Mouse (Mus musculus) adrenal gland, adult 18-20 months (tissue): ENCODE measurements around the gene Pdhb. TPM values are rescaled to one million over a fixed set of nuclear protein-coding genes. Genes with fewer than 3 reads are reported as not detected.
"Not testable (repeated sequence)": the region's sequence is repeated elsewhere in the genome, so short reads cannot be mapped to it uniquely, and the experiment has no call there.

Experiments used
- DNase-seq, 2 experiments: peaks; one replicate each; pipeline ENCODE4 v3.0.0; 2021 to 2022; ENCODE audit warnings: low spot score in 2 of 2
- total RNA-seq, 2 experiments: library from RNA; stranded (reverse); gene quantifications; 1 replicate in 1 of 2; 2 replicates in 1 of 2; pipeline ENCODE4 v1.2.3; 2021

Gene Pdhb
- total RNA-seq, 2 experiments from 2014 or later, result 377 to 745 TPM

DNA sequence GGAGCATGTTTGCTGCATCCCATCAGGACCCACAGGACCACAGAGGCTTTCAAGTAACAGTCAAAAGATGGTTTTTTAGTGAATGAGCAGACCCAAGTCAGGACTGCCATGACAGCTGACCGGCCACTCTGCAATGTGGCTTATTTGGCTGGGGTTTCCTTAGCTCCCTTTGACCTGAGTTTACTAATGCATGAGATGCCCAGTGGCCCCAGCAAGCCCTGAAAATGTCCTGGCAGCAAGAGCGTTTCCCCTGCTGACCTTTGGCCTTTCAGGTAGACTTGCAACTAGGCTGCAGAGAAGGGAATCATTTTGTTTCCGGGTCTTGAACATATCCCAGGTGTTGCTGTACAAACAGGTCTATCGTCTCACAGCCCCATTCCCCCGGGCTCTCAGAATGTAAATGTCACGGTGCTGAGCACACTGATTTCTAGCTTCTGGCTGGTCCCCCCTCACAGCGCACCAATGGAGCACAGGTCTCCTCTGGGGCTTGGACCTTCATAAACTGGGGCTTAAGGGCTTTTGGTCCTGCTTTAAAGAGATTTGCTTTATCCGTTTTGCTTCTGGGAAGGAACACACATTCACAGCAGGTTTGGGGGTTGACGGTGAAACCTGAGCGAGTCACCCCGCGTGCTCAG is 18.6 kb upstream of the Pdhb start:
- DNase-seq, result no peak

DNA sequence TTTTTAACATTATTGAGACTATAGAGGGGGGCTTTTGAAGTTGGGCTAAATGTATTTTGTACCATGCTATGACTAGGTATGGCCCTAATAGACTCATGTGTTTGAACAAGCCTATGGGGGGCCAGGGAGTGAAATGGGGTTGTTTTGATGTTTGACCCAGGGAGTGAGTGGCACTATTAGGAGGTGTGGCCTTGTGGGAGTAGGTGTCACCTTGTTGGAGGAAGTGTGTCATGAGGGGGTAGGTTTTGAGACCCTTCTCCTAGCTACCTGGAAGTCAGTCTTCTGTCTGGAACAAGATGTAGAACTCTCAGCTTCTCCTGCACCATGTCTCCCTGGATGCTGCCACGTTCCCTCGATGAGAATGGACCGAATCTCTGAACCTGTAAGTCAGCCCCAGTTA is 17.7 kb upstream of the Pdhb start:
- DNase-seq, result no peak

DNA sequence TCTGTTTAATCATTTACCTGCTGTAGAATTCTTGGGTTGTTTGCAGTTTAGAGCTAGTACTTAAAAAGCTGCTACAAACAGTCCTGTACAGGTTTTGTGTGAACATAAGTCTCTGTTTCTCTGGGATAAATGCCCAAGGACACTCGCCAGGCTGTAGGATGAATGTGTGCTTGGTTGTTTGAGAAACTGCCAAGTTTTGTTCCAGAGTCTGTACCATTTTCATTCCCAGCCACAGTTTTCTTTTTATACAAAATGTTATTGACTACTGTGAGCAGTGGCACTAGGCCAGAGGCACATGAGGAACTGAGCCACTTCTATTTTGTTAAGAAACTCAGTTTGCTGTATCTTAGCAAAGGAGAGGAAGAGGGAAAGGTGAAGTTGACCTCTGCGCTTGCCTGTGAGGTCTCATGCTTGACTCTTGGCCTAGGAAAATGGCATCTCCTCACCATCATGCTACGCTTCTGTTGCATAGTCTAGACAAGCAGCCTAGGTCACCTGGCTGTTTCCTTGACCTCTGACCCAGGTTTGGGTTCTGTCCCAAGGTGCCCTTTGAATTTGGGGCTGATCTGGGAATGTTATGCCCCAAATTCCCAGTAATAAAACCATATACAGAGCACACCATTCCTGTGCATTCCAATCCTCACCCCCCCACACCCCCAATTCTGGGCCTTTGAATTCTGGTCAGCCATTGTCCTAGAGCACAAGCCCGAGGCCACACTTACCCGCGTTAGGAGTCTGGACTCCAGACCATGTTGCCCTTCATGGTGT is 13.6 kb upstream of the Pdhb start:
- DNase-seq, result no peak

DNA sequence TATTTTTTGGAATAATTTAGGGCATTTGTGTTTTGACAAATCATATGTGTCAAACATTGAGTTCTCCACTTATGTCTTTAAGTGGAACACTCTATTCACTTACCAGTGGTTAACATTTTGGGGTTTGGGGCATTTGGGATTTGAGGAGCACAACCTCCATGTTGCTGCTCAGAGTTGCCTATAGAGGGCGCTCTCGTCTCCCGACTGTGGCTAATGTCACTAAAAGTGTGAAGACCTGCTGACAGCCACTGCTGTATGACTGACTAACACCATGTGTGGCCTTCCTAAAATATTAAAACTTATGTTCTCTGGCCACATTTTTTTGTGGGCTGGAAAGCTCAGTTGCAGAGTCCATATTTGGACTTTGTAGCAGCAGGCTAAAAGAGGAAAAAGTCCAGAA is 10.5 kb upstream of the Pdhb start:
- DNase-seq, result no peak

GRCm38 (mm10) chr14:8180371-8181035 is 7.7 kb upstream of the Pdhb start:
- no peak for DNase-seq

GRCm38 (mm10) chr14:8176251-8176650 is 3.4 kb upstream of the Pdhb start:
- DNase-seq, result no peak

DNA sequence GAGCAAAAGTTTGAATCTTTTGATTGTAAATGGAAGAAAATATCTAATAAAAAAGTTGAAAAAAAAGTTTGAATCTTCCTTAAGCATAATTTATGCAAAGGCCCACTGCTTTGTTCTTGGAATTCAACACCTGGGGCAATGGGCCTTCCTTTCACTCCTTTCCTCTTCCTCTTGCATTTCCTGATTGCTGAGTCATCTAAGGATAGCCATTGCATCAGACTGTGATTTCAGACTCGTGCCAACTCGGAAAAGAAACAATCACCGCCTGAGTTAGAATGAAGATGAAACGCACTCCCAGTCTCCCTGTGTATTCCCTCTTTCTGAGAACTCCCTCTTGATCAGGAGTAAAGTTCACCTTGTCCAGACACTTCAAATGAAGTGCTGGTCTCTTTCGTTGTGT is 1.8 kb upstream of the Pdhb start:
- DNase-seq, result no peak

- DNase-seq, result not testable (repeated sequence)
Measured at GRCm38 (mm10) chr14:8173542-8174250, 871 bp upstream of the Pdhb start.

- no peak for DNase-seq
Measured at GRCm38 (mm10) chr14:8164463-8164862, 8.4 kb downstream of the Pdhb start.

DNA sequence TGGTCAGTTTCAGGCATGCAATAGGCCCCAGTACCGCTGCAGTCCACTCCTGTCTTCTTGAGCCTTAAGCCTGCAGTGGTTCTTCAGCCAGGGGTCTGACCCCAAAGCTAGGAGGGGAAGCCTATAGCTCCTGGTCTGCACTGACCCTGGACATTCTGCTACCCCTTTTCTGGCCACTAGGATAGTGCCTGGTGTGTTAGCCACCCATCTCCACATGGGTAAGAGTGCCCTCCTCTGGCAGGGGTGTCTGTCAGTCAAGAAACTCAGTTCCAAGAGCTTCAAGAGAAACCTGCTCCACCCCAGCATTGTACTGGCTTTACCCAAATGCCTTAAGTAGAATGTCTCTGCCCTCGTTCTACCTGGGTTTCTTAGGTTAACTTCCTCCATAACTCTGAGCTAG is 11.0 kb downstream of the Pdhb start:
- no peak for DNase-seq

- no peak for DNase-seq
Measured at GRCm38 (mm10) chr14:8159141-8159540, 13.7 kb downstream of the Pdhb start.

- no peak for DNase-seq
Measured at GRCm38 (mm10) chr14:8158721-8159120, 14.1 kb downstream of the Pdhb start.

- no peak for DNase-seq
Measured at GRCm38 (mm10) chr14:8156947-8157346, 15.9 kb downstream of the Pdhb start.

GRCm38 (mm10) chr14:8154072-8154471 is 18.8 kb downstream of the Pdhb start:
- no peak for DNase-seq

GRCm38 (mm10) chr14:8151757-8152156 is 21.1 kb downstream of the Pdhb start:
- DNase-seq, result no peak

DNA sequence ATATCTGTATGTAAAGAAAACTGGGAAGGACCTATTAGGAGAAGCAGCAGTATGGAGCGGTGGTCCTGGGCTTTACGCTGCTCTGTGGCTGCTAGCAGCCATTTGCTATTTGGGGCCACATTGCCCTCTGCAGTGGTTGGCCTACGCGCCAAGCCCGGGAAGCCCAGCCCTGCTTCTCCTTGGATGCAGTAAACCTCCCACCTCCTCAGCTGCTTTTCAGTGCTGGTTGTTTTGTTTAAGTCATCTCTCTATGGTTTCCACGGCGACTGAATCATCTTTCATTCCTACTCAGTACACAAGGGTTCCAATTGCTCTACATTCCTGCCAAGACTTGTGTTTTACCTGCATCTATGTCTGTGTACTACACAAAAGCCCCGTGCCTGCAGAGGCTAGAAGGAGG is 24.0 kb downstream of the Pdhb start:
- DNase-seq, result no peak

GRCm38 (mm10) chr14:8146611-8147223 is 26.1 kb downstream of the Pdhb start:
- no peak for DNase-seq

DNA sequence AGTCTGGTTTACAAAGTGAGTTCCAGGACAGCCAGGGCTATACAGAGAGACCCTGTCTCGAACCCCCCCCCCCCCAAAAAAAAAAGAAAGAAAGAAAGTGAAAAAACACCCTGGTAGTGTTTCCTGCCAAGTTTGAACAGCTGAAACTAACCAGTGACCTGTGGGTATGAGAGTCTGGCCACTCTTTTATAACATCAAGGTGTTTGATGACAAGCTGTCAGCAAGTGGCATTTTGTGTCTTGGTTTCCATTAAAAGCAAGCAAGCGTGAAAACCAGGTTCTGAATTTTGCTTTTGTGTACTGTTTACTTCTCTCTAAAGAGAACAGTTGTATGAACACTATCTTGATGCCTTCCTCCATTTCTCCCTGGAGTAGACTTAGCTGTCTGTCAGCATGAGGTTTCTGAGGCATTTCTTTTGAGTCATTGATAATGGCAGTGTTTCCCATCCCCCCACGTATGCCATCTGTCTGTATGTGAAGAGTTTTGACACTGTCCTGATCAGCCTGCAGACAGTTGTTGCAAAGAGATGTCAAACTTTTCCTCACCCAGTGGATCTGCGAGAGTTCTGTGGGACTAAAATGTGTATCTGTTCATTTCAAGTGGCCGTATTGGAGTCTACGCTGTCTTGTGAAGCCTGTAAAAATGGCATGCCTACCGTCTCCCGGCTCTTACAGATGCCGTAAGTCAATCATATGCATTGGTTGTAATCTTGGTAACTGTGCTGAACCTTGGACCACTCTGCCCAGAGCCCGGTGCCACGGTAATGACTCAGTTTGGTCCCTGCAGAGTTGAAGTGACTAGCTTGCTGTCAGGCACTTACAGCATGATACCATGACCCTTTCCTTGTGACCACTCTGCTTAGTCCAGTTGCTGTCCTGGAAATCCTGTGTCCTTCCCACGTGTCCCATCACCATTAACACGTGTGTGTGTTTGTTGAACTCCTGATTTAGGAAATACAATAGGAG is 26.9 kb downstream of the Pdhb start:
- DNase-seq, result no peak

DNA sequence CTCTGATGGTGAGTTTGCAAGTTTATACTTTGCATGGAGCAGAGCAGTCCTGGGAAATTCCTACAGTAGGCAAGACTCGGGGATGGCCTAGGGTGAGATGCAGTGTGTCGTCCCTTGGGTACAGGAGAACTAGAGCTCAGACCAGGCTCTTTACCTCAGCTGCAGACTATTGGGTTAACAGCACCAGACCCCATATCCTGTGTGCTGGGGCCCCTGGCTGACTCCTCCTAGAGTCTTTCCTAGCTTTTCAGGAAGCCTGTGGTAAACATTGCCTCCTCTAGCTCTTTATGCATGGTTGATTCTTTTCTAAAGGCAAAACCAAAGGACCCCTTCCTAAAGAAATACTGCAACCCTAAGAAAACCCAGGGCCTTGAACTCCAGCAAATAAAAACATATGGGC is 31.7 kb downstream of the Pdhb start:
- DNase-seq, result no peak
